Mouse (Mus musculus): Measurements from ENCODE around the gene 4930470P17Rik.
"Not testable (repeated sequence)": the region's sequence is repeated elsewhere in the genome, so short reads cannot be mapped to it uniquely, and the experiment has no call there.

4930470P17Rik gene

GRCm38 (mm10) chr2:170601917-170602316 is at the start of gene 4930470P17Rik:
Gene 4930470P17Rik (minus strand): TSS chr2:170602017.
- no peak for DNase-seq (ENCODE audit: low spot score)

DNA sequence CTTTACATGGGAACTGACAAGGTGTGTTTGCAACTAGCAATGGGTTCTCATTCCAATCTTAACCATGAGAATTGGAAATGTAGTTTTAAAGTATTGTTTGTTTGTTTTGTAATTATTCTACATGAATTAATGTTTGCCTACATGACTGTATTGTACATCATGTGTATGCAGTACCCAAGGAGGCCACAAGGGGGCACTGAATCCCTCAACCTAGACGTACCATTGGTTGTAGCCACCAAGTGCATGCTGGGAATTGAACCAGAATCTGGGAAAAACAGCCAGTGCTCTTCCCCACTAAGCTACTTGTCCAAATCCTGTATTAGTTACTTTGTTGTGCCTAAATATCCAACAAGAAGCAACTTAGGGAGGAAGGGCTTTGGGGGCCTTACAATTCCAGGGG is 49.7 kb upstream of the 4930470P17Rik start:
- no peak for DNase-seq (ENCODE audit: low spot score)

- no peak for DNase-seq (ENCODE audit: low spot score)
Measured at GRCm38 (mm10) chr2:170648542-170648941, 46.7 kb upstream of the 4930470P17Rik start.

- DNase-seq (ENCODE audit: low spot score), result no peak
Measured at GRCm38 (mm10) chr2:170646201-170646600, 44.4 kb upstream of the 4930470P17Rik start.

DNA sequence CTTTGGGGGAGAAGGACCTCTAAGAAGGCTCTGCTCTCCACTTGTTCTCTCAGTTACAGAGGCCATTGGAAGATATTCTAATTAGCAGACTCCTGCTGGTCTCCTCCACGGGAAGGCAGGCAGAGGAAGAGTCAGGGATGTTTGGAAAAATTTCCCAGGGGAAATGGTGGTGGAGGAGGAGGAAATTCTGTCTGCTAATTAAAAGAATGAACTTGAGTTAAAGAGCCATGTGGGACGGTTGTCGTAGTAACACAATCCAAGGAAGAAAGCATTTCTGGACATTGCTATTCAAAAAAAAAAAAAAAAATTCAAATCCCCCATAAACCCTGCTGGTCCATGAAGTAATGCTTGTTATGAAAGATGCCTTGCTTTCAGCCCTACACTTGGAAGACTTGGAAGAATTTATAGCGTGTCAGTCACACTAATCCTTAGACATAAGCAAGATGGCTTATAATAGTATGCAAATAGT is 40.6 kb upstream of the 4930470P17Rik start:
- no peak for DNase-seq (ENCODE audit: low spot score)

DNA sequence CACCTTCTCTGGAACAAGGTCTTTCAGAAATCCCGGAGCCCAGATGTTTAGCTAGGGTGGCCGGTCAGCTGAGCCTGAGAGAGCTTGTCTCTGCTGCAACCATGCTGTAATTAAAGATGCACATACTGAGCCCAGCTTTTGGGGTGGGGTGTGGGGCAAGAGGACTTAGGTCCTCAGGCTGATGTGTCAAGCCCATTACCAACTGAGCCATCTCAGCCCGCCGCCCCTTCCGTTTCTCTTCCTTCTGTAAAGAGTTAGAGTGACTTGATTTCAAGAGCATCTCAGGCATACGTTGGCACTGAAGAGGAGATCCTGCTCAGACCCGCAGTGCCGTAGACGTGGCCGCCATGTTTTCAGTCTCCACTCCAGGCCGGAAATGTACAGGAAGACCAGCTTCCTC is 38.5 kb upstream of the 4930470P17Rik start:
- no peak for DNase-seq (ENCODE audit: low spot score)

GRCm38 (mm10) chr2:170638746-170639145 is 36.9 kb upstream of the 4930470P17Rik start:
- DNase-seq (ENCODE audit: low spot score), result no peak

GRCm38 (mm10) chr2:170632998-170633622 is 31.3 kb upstream of the 4930470P17Rik start:
- DNase-seq (ENCODE audit: low spot score), result no peak

GRCm38 (mm10) chr2:170632386-170632785 is 30.6 kb upstream of the 4930470P17Rik start:
- no peak for DNase-seq (ENCODE audit: low spot score)

- no peak for DNase-seq (ENCODE audit: low spot score)
Measured at GRCm38 (mm10) chr2:170631375-170631774, 29.6 kb upstream of the 4930470P17Rik start.

DNA sequence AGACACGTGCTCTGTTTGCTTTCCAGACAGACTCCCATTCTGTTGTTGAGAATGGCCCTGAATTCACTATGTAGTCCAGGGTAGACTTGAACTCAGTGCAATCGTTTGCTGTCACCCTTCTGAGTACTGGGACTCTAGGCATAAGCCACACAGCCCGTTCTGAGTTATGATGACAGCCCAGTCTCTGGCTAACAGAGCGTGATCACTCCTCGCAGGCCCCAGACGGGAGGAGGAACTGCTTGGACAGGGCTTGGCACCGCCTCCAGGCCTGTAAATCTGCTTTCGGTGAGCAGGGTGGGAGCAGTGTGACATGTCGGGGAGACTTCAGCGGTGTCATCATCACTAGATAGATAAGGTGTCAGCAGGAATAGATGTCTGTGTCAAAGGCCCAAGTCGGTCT is 28.7 kb upstream of the 4930470P17Rik start:
- DNase-seq (ENCODE audit: low spot score), result no peak

- not testable (repeated sequence) for DNase-seq (ENCODE audit: low spot score)
Measured at GRCm38 (mm10) chr2:170627991-170628390, 26.2 kb upstream of the 4930470P17Rik start.

- not testable (repeated sequence) for DNase-seq (ENCODE audit: low spot score)
Measured at GRCm38 (mm10) chr2:170624201-170624880, 22.5 kb upstream of the 4930470P17Rik start.

GRCm38 (mm10) chr2:170622985-170623384 is 21.2 kb upstream of the 4930470P17Rik start:
- no peak for DNase-seq (ENCODE audit: low spot score)

GRCm38 (mm10) chr2:170618862-170619492 is 17.2 kb upstream of the 4930470P17Rik start:
- DNase-seq (ENCODE audit: low spot score), result no peak

DNA sequence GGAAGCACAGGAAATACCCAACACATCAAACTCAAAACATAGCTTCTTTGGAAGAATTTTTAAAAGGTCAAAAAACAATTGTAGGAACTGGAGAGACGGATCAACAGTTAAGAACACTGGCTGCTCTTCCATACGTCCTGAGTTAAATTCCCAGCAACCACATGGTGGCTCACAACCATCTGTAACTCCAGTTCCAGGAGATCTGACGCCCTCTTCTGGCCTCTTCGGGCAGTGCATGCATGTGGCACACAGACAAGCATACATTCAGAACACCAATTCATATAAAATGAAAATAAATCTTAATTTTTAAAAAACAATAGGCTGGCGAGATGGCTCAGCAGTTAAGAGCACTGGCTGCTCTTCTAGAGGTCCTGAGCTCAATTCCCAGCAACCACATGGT is 10.0 kb upstream of the 4930470P17Rik start:
- not testable (repeated sequence) for DNase-seq (ENCODE audit: low spot score)

- no peak for DNase-seq (ENCODE audit: low spot score)
Measured at GRCm38 (mm10) chr2:170601171-170601570, 646 bp downstream of the 4930470P17Rik start.

DNA sequence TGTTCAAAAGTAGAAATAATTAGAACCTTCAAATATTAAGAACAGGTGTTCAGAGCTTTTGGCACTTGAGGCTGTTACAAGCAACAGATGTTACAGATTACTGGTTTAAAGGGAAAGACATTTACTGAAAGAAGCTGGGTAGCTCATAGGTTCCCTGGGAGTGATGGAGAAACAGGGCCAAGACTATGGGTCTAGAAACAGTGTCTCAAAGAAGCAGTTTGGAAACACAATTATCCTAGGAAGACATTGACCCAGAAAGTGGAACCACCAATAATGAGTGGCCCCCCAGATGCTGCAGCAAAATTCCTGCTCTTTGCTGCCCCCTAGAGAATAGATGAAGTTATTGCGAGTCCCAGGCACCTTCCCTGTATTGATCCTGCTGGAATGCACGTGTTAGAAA is 4.2 kb downstream of the 4930470P17Rik start:
- DNase-seq (ENCODE audit: low spot score), result no peak

DNA sequence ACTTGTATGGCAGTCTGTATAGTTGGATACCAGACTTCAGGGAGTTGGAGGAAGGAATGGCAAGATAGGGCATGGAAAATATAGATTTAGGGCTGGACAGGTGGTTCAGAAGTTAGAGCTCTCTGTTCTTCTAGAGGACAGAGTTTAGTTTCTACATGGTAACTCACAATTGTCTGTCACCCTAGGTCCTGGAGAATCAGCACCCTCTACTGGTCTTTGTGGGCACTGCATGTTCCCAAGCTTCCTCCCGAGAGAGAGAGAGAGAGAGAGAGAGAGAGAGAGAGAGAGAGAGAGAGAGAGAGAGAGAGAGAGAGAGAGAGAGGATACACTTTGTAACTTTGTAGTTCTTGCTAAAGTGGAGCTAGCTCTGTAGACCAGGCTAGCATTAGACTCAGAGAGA is 5.1 kb downstream of the 4930470P17Rik start:
- no peak for DNase-seq (ENCODE audit: low spot score)

GRCm38 (mm10) chr2:170592161-170592560 is 9.7 kb downstream of the 4930470P17Rik start:
- no peak for DNase-seq (ENCODE audit: low spot score)

DNA sequence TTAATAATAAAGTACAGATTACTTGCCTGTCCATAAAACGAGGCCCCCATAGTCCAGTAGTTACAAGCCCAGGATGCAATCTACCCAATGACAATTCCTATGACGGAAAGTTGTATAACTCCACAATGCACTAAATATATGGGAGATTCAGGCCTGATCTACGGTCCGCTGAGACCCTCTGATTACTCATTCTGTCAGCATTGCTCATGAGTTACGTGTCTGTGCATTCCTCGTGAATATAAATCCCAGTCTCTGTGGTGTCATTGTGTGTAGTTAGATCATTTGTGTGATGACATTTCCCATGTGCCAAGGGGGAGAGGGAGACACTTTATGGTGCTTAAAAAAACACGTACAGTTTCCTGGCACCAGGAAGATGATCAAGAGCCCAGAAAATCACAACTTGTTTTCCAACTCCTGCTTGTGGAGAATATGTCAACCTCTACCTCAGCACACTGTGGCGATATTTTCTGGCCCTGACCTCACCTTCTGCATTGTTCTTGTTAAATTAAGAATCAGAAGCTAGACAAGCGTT is 13.4 kb downstream of the 4930470P17Rik start:
- no peak for DNase-seq (ENCODE audit: low spot score)

- no peak for DNase-seq (ENCODE audit: low spot score)
Measured at GRCm38 (mm10) chr2:170584678-170585077, 17.1 kb downstream of the 4930470P17Rik start.

DNA sequence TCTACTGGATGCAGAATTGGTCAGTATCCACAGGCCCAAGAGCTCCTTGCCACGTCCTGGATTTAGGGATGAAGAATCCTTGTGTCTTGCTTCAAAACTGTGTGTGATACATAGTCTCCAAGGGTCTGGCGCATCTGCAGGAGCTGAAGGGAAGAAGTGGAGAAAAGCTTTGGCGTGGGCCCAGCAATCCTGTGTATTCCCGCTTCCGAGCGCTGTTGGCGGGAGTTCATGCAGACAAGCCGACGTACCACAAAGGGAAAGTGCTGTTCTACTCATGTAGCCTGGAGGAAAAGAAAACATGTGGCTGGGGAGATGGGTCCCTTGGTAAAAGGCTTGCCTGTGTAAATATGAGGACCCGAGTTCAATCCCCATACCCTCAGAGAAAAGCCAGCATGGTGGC is 22.3 kb downstream of the 4930470P17Rik start:
- DNase-seq (ENCODE audit: low spot score), result no peak
